Mouse (Mus musculus): ENCODE results near the gene Ccdc28b.

The Ccdc28b gene

GRCm38 (mm10) chr4:129624281-129625028, 708 bp upstream of the Ccdc28b start:
- in situ Hi-C loops (cut with MboI; ENCODE audit: unreplicated experiment in 2 of 2) = no loop called here

- in situ Hi-C loops (cut with MboI; ENCODE audit: unreplicated experiment in 2 of 2) = no loop called here
These were observed 778 bp downstream of the Ccdc28b start for GRCm38 (mm10) chr4:129622803-129623535.

DNA sequence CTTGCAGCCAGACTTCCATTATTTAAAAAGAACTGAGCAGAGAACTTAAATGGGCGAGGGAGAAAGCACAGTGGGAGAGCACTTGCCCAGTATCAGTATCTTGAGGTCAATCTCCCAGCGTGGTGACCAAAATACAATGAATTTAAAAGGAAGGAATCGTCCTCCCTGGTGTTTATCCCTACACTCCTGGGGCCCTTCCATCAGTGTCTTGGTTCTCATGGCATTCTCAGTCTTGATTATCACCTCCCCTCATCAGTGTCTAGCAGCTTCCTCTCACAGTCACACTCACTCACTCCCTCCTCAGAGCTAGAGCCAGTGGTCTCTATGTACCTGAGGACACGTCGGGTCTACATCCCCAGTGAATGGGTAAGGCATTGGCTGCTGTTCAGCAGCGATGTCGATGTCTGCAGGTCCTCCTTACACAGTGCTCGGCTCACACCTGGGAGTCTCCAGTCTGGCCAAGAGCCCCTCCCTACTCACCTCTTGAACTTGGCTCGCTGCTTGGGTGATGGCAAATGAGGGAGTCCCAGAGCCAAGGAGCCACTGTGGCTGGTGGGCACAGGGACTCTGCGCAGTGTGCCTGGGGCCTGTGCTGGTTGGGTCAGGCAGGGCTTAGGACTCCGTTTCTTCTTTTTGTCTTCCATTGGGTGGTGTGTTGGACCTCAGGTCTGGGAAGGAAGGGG, 1.5 kb downstream of the Ccdc28b start:
- in situ Hi-C loops (cut with MboI; ENCODE audit: unreplicated experiment in 2 of 2) = no loop called here

- in situ Hi-C loops (cut with MboI; ENCODE audit: unreplicated experiment in 2 of 2) = no loop called here
These were observed 2.4 kb downstream of the Ccdc28b start for GRCm38 (mm10) chr4:129621283-129621841.

DNA sequence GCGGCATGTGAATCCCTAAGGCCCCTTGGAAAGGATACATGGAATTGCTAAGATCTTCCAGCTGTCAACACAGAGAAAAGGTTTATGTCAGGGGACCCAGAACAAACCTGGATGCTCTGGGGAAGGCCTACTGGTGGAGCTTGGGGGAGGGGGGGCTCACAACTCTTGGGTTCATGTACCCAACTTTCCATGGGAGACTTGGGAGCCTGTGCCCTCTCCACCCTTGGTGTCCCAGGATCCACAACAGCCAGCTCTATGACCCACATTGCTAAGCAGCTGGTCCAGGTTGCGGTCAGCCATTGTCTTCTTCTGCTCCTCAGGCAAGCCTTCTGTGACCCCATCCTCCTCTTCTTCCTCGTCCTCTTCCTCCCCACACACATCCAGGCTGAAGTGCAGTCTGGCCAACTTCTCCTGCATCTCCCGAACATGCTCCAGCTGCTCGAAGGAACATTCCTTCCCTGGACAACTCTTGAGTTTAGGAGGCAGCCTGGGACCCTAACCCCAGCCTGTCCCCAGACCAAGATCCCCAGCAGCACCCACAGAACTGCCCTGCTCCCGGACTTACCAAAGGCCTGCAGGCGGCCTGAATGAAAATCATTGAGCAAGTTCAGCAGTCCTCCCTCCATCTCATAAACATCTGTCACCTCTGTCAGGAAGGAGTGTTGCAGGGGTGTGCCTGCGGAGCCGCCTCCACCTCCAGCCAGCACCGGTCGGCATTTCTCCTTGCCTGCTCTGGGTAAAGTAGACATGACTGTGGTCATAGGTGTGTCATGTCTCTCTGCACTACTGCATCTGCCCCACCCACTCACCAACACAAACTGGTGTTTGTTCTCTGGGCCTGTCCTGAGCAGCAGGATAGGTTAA, 3.1 kb downstream of the Ccdc28b start:
- in situ Hi-C loops (cut with MboI; ENCODE audit: unreplicated experiment in 2 of 2) = no loop called here

DNA sequence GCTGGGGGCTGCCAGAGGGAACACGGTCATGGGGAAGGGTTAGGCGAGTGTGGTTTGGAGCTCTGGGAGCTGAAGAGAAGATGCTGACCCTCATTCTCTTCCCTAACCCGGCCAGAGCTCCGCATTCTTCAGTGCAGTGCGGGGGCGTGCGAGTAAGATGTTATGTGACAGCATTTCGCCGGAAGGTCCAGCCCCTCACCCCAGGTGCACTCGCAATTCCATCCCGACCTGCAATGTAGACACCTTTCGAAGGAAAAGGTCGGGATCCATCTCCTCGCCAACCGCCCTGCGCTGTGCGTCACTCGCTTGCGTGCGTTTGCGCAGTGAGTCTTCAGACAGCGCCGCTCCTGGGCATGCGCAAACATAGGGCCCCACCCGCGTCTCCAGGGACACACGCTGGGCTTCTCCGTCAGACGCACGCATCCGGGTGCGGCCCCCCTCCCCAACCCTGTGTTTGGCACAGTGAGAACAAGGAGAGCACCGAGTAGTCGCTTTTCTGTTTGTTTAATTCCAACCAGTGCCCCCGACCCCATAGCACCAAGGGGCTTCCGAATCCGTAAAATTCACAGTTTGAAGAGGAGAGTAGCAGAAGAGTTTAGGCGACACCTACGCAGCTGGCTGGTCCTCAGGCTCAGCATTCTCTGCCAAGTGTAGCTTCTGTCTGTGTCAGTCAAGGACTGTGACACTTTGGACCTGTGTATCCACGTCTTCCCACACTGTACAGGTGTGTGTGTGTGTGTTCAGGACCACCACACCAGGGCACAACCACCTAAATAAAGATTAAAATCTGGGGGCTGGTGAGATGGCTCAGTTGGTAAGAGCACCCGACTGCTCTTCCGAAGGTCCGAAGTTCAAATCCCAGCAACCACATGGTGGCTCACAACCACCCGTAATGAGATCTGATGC, 4.7 kb downstream of the Ccdc28b start, which contains the start of gene Iqcc:
Gene Iqcc, minus strand, starts transcription at position 314 of the 906 bp plus-strand sequence.
- in situ Hi-C loops (cut with MboI; ENCODE audit: unreplicated experiment in 2 of 2) = loop anchor here in 1 of 2 experiments (10.0 kb wide), 1 partner anchor 274 kb away; no protein-coding TSS in a partner anchor

- in situ Hi-C loops (cut with MboI; ENCODE audit: unreplicated experiment in 2 of 2) = loop anchor here in 1 of 2 experiments (10.0 kb wide), 1 partner anchor 273 kb away; no protein-coding TSS in a partner anchor
These were observed 5.7 kb downstream of the Ccdc28b start for GRCm38 (mm10) chr4:129618031-129618430.

GRCm38 (mm10) chr4:129617121-129617641, 6.6 kb downstream of the Ccdc28b start:
- in situ Hi-C loops (cut with MboI; ENCODE audit: unreplicated experiment in 2 of 2) = loop anchor here in 1 of 2 experiments (10.0 kb wide), 1 partner anchor 272 kb away; no protein-coding TSS in a partner anchor

GRCm38 (mm10) chr4:129616631-129617030, 7.1 kb downstream of the Ccdc28b start:
- in situ Hi-C loops (cut with MboI; ENCODE audit: unreplicated experiment in 2 of 2) = loop anchor here in 1 of 2 experiments (10.0 kb wide), 1 partner anchor 272 kb away; no protein-coding TSS in a partner anchor

GRCm38 (mm10) chr4:129615801-129616290, 7.9 kb downstream of the Ccdc28b start:
- in situ Hi-C loops (cut with MboI; ENCODE audit: unreplicated experiment in 2 of 2) = loop anchor here in 1 of 2 experiments (10.0 kb wide), 1 partner anchor 271 kb away; no protein-coding TSS in a partner anchor

- in situ Hi-C loops (cut with MboI; ENCODE audit: unreplicated experiment in 2 of 2) = loop anchor here in 1 of 2 experiments (10.0 kb wide), 1 partner anchor 269 kb away; no protein-coding TSS in a partner anchor
These were observed 9.7 kb downstream of the Ccdc28b start, which contains the start of gene Dcdc2b for GRCm38 (mm10) chr4:129614093-129614492. TSS of gene Dcdc2b (minus strand) at chr4:129614257.

DNA sequence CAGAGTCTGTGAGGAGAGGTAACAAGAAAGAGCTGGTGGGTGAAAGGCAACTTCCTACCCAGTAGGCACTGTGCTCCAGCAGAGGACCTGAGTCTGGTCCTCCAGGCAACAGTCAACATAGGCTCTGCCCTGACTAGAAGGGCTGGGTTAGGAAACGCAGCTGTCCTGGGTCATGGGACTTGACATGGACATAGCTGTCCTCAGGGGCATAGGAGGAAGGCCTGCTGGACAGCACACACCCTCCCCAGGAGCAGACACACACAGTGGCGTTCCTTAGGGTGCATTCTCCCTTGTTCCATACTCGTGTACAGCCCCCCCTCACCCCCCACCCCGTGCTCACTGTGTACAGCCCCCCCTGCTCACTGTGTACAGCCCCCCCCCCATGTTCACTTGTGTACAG, 13.3 kb downstream of the Ccdc28b start:
- in situ Hi-C loops (cut with MboI; ENCODE audit: unreplicated experiment in 2 of 2) = loop anchor here in 1 of 2 experiments (10.0 kb wide), 1 partner anchor 266 kb away; no protein-coding TSS in a partner anchor

DNA sequence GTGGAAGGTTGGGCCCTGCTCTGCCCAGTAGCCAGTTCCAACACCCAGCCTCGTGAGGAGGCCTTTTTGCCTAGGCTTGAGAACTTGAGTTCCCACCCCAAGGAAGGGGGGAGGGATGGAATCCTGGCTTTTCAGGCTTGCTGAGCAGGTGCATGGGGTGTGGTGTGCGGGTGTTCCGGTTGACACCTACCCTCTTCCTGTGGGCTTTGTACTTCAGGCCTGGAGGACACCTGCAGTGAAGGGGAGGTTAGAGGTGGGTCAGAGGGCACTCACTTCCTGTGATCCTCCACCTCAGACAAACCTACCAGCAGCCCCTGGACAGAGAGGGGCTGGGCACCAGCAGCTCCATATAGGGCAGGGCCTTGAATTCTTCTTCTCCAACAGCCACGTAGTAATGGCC, 13.7 kb downstream of the Ccdc28b start:
- in situ Hi-C loops (cut with MboI; ENCODE audit: unreplicated experiment in 2 of 2) = loop anchor here in 1 of 2 experiments (10.0 kb wide), 1 partner anchor 265 kb away; no protein-coding TSS in a partner anchor

GRCm38 (mm10) chr4:129609139-129609631, 14.6 kb downstream of the Ccdc28b start:
- in situ Hi-C loops (cut with MboI; ENCODE audit: unreplicated experiment in 2 of 2) = loop anchor here (5.0 kb wide), 2 partner anchors 62 to 257 kb away; no protein-coding TSS in a partner anchor

- in situ Hi-C loops (cut with MboI; ENCODE audit: unreplicated experiment in 2 of 2) = loop anchor here (5.0 kb wide), 2 partner anchors 61 to 256 kb away; no protein-coding TSS in a partner anchor
These were observed 15.2 kb downstream of the Ccdc28b start for GRCm38 (mm10) chr4:129608426-129609025.

GRCm38 (mm10) chr4:129600233-129601158, 23.3 kb downstream of the Ccdc28b start, which contains the start of the genes Eif3i and Tmem234:
TSS of gene Eif3i (minus strand) at chr4:129600648.
TSS of gene Tmem234 (plus strand) at chr4:129600668.
- in situ Hi-C loops (cut with MboI; ENCODE audit: unreplicated experiment in 2 of 2) = no loop called here

Measured in v-Abl transformed pro-B cells (cell line).